Mouse (Mus musculus) lung, embryonic 14.5 days (tissue): ENCODE measurements around the gene Trabd2b. TPM values are rescaled to one million over a fixed set of nuclear protein-coding genes. Genes with fewer than 3 reads are reported as not detected.

Source experiments
- ATAC-seq: fragments of 200-750 bp; cut with Nextera tagmentation; 2 replicates; pipeline ENCODE4 v1.8.0; 2017; ENCODE audit warnings: mild to moderate bottlenecking, moderate TSS enrichment, moderate library complexity; ENCODE audit not compliant: insufficient read depth
- DNase-seq: peaks from one replicate; pipeline ENCODE4 v3.0.0-alpha.2; 2015
- H3K27ac ChIP-seq: fragments of 300-500 bp; sonication (generic); 2 replicates; pipeline ENCODE4 v1.5.1; 2014; ENCODE audit warnings: low read depth, mild to moderate bottlenecking, moderate library complexity
- H3K27me3 ChIP-seq: fragments of 300-500 bp; sonication (generic); 2 replicates; pipeline ENCODE4 v1.6.1; 2014; ENCODE audit warnings: low read length, control low read depth; ENCODE audit not compliant: insufficient read depth
- H3K36me3 ChIP-seq: fragments of 300-500 bp; sonication (generic); 2 replicates; pipeline ENCODE4 v1.6.1; 2014; ENCODE audit warnings: control low read depth; ENCODE audit not compliant: insufficient read depth
- H3K4me1 ChIP-seq: fragments of 300-500 bp; sonication (generic); 2 replicates; pipeline ENCODE4 v1.6.1; 2014; ENCODE audit warnings: antibody characterized with exemption, control low read depth; ENCODE audit not compliant: insufficient read depth
- H3K4me2 ChIP-seq: fragments of 300-500 bp; sonication (generic); 2 replicates; pipeline ENCODE4 v1.6.1; 2014; ENCODE audit warnings: mild to moderate bottlenecking
- H3K4me3 ChIP-seq: fragments of 300-500 bp; sonication (generic); 2 replicates; pipeline ENCODE4 v1.5.1; 2014; ENCODE audit warnings: low read depth, low read length
- H3K9ac ChIP-seq: fragments of 300-500 bp; sonication (generic); 2 replicates; pipeline ENCODE4 v1.6.1; 2014
- H3K9me3 ChIP-seq: fragments of 300-500 bp; sonication (generic); 2 replicates; pipeline ENCODE4 v1.6.1; 2016; ENCODE audit warnings: low read depth, low read length, control low read depth
- CTCF ChIP-seq: IDR thresholded peaks from 2 replicates; pipeline ENCODE4 v1.5.1; 2016; ENCODE audit warnings: antibody characterized with exemption, low read depth
- WGBS: fragments of 180-500 bp; shearing (Covaris S2); extraction: QIAGEN DNeasy Blood & Tissue Kit; methylation state at CpG from one replicate; pipeline ENCODE4 v1.1.7; 2014; 5-methylcytosine and 5-hydroxymethylcytosine counted together
- polyA plus RNA-seq: library from polyadenylated mRNA; unstranded; fragments of >200 nt; fragmentation: Nextera tagmentation; extraction: Ambion mirVana; gene quantifications from 2 replicates; pipeline ENCODE4 v1.2.1, GENCODE M21; 2014

Gene Trabd2b
- polyA plus RNA-seq, 1 experiment from 2014 or later, result 4.6 TPM

DNA sequence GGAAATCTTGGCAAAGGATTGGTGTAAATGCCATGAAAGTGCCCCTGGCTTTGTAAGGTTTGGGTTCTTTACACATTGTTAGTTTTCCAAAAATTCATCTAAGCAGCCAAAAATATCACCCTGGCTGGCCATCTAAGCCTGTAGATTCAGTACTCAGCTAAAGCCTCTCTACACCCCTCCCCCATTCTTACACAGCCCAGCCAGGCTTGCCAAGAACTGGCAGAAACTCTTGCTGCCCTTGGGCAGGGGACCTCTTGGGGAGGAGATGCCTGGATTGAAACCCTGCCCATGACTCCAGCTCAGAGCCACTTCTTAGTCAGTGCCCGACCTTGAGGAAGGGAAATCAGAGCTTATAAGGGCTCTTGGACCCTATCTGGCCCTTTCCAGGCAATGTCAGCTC is 207.6 kb downstream of the Trabd2b start:
- no peak for ATAC-seq
- H3K27me3 ChIP-seq, result no peaks in the 10 kb centered on the region
- no peak overlapping the region for H3K4me3 ChIP-seq
- no peaks in the 10 kb centered on the region for H3K9me3 ChIP-seq
- H3K27ac ChIP-seq, result 0 out of 2 replicates have a peak overlapping the region, but pooled peaks have one; percentile 1
- no peak overlapping the region for H3K9ac ChIP-seq
- WGBS, result 61% methylated on average over 1 of the region's 1 CpGs
- no peak for TF ChIP-seq CTCF
- H3K4me1 ChIP-seq, result peaks cover 4% of the 10 kb centered on the region; the same call in 1 of the 2 replicates
- no peak overlapping the region for H3K4me2 ChIP-seq
- peak; percentile 48 for DNase-seq
- no peaks in the 10 kb centered on the region for H3K36me3 ChIP-seq

DNA sequence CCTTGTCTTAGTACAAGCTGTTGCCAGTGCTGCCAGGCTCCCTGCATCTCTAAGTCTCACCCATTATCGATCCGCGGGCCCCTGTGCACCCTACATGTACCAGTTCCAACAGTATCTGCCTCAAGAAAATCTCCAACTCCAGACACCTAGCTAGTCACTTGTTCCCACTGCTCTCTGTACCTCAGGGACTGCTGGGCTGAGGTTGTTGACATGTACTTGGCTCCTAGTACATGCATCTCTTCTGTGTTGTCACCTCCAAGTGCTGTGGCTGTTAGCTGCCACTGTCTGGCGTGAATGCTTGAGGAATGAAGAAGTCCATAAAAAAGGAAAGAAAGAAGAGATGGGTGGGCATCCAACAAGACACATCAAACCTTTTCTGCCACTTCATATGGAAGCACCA is 209.2 kb downstream of the Trabd2b start:
- WGBS, result 86% methylated on average over 4 of the region's 4 CpGs
- DNase-seq, result no peak
- H3K27me3 ChIP-seq, result no peaks in the 10 kb centered on the region
- no peak for ATAC-seq
- no peaks in the 10 kb centered on the region for H3K36me3 ChIP-seq
- peaks cover 4% of the 10 kb centered on the region; the same call in 1 of the 2 replicates for H3K4me1 ChIP-seq
- TF ChIP-seq CTCF, result no peak
- no peak overlapping the region for H3K9ac ChIP-seq
- H3K4me2 ChIP-seq, result no peak overlapping the region
- no peaks in the 10 kb centered on the region for H3K9me3 ChIP-seq
- H3K4me3 ChIP-seq, result no peak overlapping the region
- H3K27ac ChIP-seq, result no peak overlapping the region

DNA sequence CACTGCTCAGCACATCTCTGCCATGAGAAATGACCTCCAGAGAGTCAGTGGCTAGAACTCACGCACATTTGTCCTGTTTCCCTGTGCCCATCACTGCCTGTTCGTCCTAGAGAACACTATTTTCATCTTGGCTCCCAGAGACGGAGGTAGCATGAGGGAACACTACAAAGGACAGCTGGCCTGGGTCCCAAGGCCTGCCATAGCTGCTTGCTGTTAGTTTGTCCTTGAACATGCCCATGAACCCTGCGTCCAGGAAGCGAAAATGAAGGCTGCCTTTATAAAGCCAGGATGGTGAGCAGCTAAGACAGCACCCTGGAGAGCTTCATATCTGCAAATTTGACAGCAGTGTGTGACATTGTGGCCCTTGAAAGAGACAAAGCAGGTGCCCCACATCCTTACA is 216.4 kb downstream of the Trabd2b start:
- Histone ChIP-seq H3K9me3 (no peaks in the 10 kb centered on the region), H3K27me3 (no peaks in the 10 kb centered on the region), H3K9ac (no peak overlapping the region), H3K36me3 (no peaks in the 10 kb centered on the region), H3K4me3 (no peak overlapping the region), H3K4me1 (peaks cover 19% of the 10 kb centered on the region), H3K4me2 (no peak overlapping the region), H3K27ac (no peak overlapping the region)
- WGBS, result 71% methylated on average over 5 of the region's 5 CpGs
- TF ChIP-seq CTCF, result no peak
- DNase-seq, result no peak
- no peak for ATAC-seq

DNA sequence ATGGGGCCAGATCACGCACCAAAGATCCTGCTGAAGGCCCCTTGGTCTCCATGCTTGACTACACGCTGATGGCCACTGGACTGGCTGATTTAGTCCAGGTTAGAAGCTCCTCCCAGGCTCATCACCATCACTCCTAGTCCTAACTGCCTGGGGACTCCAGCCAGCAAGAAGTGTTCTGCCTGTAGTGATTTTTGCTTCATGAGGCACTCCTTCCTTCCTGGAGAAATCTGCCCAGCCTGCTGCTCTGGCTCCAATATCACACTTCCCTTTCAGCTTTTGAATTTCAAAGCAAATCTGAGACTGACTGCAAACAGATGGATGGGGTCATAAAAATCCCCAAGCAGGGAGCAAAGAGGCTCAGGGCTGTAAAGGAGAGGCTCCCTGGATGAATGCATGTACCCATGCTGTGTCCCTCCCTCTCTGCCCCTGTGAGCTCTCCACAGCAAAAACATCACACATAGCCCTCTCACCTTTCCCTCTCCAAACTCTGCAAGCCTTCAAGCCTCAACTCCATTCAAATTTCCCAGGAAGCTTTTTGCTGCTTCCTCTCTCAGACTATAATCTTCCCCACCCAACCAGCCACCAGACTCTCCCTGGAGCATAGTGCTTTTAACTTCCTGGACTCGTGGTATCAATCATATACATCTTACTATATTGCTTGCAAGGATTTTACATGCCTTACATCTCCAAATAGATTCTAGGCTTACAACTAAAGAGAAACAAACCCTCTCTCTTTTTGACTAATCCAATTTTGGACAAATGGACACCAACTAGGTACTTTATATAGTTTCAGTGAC is 217.8 kb downstream of the Trabd2b start:
- no peaks in the 10 kb centered on the region for H3K27me3 ChIP-seq
- peak; percentile 77 for DNase-seq
- no peak overlapping the region for H3K4me3 ChIP-seq
- WGBS, result 19% methylated on average over 3 of the region's 3 CpGs
- no peak overlapping the region for H3K9ac ChIP-seq
- H3K4me1 ChIP-seq, result peaks cover 19% of the 10 kb centered on the region
- H3K36me3 ChIP-seq, result no peaks in the 10 kb centered on the region
- H3K9me3 ChIP-seq, result no peaks in the 10 kb centered on the region
- peak; percentile 56 for ATAC-seq
- TF ChIP-seq CTCF, result no peak
- H3K27ac ChIP-seq, result peak overlapping the region; percentile 60
- no peak overlapping the region for H3K4me2 ChIP-seq

DNA sequence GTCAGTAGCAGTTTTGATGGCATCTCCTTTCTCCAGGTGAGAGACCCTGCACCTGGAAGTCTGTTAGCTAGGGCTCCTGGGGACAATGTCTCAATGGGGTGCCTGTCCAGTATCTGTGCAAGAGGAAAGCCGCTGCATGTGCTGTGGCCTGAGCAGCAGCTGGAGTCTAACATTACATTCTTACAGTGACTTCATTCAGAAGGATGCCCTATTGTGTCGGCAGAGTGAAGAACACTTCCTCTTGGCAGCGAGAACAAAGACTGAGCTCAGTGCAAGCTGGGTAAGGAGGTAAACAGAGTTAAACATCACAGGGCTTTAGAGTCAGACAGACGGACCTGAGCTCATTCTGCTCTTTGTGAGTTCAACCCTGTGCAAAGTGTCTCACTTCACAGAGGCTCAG is 218.8 kb downstream of the Trabd2b start:
- peak; percentile 47; the same call in 1 of the 2 replicates for ATAC-seq
- no peak overlapping the region for H3K4me3 ChIP-seq
- peak overlapping the region; percentile 60 for H3K27ac ChIP-seq
- 14% methylated on average over 4 of the region's 4 CpGs for WGBS
- no peak overlapping the region for H3K4me2 ChIP-seq
- no peak overlapping the region for H3K9ac ChIP-seq
- no peaks in the 10 kb centered on the region for H3K9me3 ChIP-seq
- H3K27me3 ChIP-seq, result no peaks in the 10 kb centered on the region
- no peak for TF ChIP-seq CTCF
- peak; percentile 84 for DNase-seq
- no peaks in the 10 kb centered on the region for H3K36me3 ChIP-seq
- H3K4me1 ChIP-seq, result peaks cover 19% of the 10 kb centered on the region

DNA sequence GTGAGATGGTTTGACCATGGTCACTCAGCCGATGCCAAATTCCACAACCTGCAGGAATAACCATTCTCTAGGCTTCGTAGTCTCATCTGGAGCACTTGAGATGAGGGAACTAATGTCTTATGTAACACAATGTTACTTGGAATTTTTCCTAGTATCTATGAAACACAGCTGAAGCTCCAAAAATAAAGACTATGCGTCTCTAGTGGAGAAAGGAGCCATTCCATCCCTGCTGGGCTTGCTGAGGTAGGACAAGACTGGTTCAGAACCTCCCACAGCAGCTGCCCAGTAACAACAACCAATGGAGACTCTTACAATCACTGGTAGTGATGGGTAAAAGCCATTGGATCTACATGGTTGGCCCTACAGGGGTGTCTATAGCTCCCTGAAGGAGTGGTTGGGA is 219.4 kb downstream of the Trabd2b start:
- H3K9ac ChIP-seq, result no peak overlapping the region
- no peak for TF ChIP-seq CTCF
- no peak overlapping the region for H3K4me3 ChIP-seq
- H3K27ac ChIP-seq, result peak overlapping the region; percentile 60; the same call in 1 of the 2 replicates
- WGBS, result 86% methylated on average over 3 of the region's 3 CpGs
- no peaks in the 10 kb centered on the region for H3K27me3 ChIP-seq
- H3K4me1 ChIP-seq, result peaks cover 19% of the 10 kb centered on the region
- DNase-seq, result no peak
- no peak overlapping the region for H3K4me2 ChIP-seq
- H3K36me3 ChIP-seq, result no peaks in the 10 kb centered on the region
- no peaks in the 10 kb centered on the region for H3K9me3 ChIP-seq
- ATAC-seq, result no peak

DNA sequence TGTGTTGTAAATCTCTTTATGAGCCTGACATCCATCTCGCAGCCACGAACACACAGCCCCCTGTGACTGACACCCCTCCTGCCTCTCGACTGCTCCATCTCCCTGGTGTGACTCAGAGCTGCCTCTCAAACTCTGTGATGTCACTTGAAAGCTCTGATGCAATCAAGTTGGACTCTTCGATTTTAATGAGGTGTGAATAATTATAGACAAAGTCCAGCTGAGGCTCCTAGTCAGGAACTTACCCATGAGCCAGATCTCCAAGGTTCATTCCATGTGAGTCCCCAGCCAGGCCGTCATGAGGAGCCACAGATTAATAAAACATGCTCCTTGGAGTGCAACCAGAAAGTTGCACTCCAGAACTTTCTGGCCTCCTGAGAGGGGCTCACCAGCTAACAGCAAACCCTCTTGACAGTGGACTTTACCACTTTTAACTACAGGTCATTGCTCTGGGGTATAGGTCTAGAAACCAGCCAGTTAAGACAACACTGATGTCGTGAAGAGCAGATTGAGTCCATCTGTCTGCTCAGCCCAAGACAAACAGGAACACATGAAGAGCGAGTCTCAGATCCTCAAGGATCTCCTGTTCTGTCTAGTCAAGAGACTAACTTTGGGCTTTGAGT is 221.3 kb downstream of the Trabd2b start:
- WGBS, result 40% methylated on average over 7 of the region's 7 CpGs
- ATAC-seq, result peak; percentile 63
- DNase-seq, result peak; percentile 85
- Histone ChIP-seq H3K27me3 (no peaks in the 10 kb centered on the region), H3K4me2 (no peak overlapping the region), H3K27ac (peak overlapping the region; percentile 24; the same call in 1 of the 2 replicates), H3K9ac (no peak overlapping the region), H3K4me3 (no peak overlapping the region), H3K36me3 (no peaks in the 10 kb centered on the region), H3K9me3 (no peaks in the 10 kb centered on the region), H3K4me1 (peaks cover 19% of the 10 kb centered on the region)
- no peak for TF ChIP-seq CTCF
